Mouse (Mus musculus) intestine, embryonic 16.5 days (tissue): ENCODE results near the gene Usp32. TPM values are rescaled to one million over a fixed set of nuclear protein-coding genes. Genes with fewer than 3 reads are reported as not detected.

Experiments used
- ATAC-seq: fragments of 200-750 bp; cut with Nextera tagmentation; 2 replicates; pipeline ENCODE4 v1.8.0; 2017; ENCODE audit warnings: moderate TSS enrichment, moderate library complexity
- H3K27ac ChIP-seq: fragments of 300-500 bp; sonication (generic); 2 replicates; pipeline ENCODE4 v1.5.1; 2014; ENCODE audit warnings: mild to moderate bottlenecking, low read length
- H3K27me3 ChIP-seq: fragments of 300-500 bp; sonication (generic); replicated peaks from 2 replicates; pipeline ENCODE4 v1.6.1; 2014; ENCODE audit warnings: low read length, control low read depth, mixed read lengths; ENCODE audit not compliant: control insufficient read depth, insufficient read depth
- H3K36me3 ChIP-seq: fragments of 300-500 bp; sonication (generic); 2 replicates; pipeline ENCODE4 v1.6.1; 2014; ENCODE audit warnings: low read length, control low read depth; ENCODE audit not compliant: control insufficient read depth, insufficient read depth
- H3K4me1 ChIP-seq: fragments of 300-500 bp; sonication (generic); 2 replicates; pipeline ENCODE4 v1.6.1; 2014; ENCODE audit warnings: low read length, control low read depth, mixed read lengths; ENCODE audit not compliant: control insufficient read depth, insufficient read depth
- H3K4me2 ChIP-seq: fragments of 300-500 bp; sonication (generic); 2 replicates; pipeline ENCODE4 v1.6.1; 2014; ENCODE audit warnings: low read depth, low read length, control low read depth
- H3K4me3 ChIP-seq: fragments of 300-500 bp; sonication (generic); 2 replicates; pipeline ENCODE4 v1.5.1; 2014; ENCODE audit warnings: mild to moderate bottlenecking, low read length
- H3K9ac ChIP-seq: fragments of 300-500 bp; sonication (generic); 2 replicates; pipeline ENCODE4 v1.6.1; 2014; ENCODE audit warnings: low read depth, low read length
- H3K9me3 ChIP-seq: fragments of 300-500 bp; sonication (generic); 2 replicates; pipeline ENCODE4 v1.6.1; 2016; ENCODE audit warnings: low read length, control low read depth; ENCODE audit not compliant: control insufficient read depth
- WGBS: fragments of 180-500 bp; shearing (Covaris S2); extraction: QIAGEN DNeasy Blood & Tissue Kit; methylation state at CpG from one replicate; pipeline ENCODE4 v1.1.7; 2014; 5-methylcytosine and 5-hydroxymethylcytosine counted together
- polyA plus RNA-seq: library from polyadenylated mRNA; unstranded; fragments of >200 nt; fragmentation: Nextera tagmentation; extraction: Ambion mirVana; gene quantifications from 2 replicates; pipeline ENCODE4 v1.2.1, GENCODE M21; 2015

Gene Usp32
- polyA plus RNA-seq, 1 experiment from 2014 or later, result 3.9 TPM

DNA sequence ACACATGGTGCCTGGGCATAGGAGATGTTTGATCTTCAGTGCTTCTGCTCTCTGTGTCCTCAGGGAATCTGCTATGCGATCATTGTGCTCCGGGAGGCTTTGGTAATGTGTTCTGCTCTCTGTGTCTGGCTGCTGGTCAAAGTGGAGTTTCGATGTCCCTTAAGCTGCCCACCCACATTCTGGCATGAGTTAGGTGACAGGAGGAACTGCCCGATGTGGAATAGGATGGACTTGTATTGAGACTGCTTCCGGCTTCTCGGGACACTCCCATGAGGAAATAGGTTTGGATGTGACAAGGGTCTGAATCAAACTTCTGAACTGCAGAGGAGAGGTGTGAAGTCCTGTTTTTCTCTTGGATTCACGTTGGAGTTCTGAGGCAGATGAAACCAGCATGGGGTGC is 165.4 kb downstream of the Usp32 start:
- H3K27ac ChIP-seq, result no peak overlapping the region
- no peaks in the 10 kb centered on the region for H3K36me3 ChIP-seq
- no peaks in the 10 kb centered on the region for H3K27me3 ChIP-seq
- no peak overlapping the region for H3K4me3 ChIP-seq
- H3K9ac ChIP-seq, result no peak overlapping the region
- peaks cover 9% of the 10 kb centered on the region; the same call in 1 of the 2 replicates for H3K4me1 ChIP-seq
- WGBS, result 59% methylated on average over 7 of the region's 7 CpGs
- no peaks in the 10 kb centered on the region for H3K9me3 ChIP-seq
- ATAC-seq, result no peak
- H3K4me2 ChIP-seq, result no peak overlapping the region

DNA sequence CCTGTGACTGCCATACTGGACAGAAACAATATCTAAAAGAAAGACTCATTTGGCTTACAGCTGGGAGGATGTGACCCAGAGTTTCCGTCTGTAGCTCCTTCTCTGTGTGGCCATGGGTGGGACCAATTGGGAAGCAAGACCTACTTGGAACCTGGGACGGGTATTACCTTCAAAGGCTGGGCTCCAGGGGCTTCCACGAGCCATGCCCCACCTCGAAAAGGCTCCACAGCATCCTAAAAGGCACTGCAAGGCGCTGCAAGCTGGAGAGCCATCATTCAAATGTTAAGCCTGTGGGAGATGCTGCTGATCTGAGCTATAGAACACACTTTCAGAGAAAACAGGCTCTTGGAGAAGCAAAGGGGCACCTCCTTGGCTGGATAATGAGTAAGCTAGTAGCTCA is 166.3 kb downstream of the Usp32 start:
- peaks cover 11% of the 10 kb centered on the region; the same call in 1 of the 2 replicates for H3K4me1 ChIP-seq
- no peak overlapping the region for H3K9ac ChIP-seq
- no peak overlapping the region for H3K27ac ChIP-seq
- no peak overlapping the region for H3K4me3 ChIP-seq
- no peak for ATAC-seq
- H3K9me3 ChIP-seq, result no peaks in the 10 kb centered on the region
- 54% methylated on average over 5 of the region's 5 CpGs for WGBS
- H3K36me3 ChIP-seq, result no peaks in the 10 kb centered on the region
- H3K27me3 ChIP-seq, result no peaks in the 10 kb centered on the region
- H3K4me2 ChIP-seq, result no peak overlapping the region

DNA sequence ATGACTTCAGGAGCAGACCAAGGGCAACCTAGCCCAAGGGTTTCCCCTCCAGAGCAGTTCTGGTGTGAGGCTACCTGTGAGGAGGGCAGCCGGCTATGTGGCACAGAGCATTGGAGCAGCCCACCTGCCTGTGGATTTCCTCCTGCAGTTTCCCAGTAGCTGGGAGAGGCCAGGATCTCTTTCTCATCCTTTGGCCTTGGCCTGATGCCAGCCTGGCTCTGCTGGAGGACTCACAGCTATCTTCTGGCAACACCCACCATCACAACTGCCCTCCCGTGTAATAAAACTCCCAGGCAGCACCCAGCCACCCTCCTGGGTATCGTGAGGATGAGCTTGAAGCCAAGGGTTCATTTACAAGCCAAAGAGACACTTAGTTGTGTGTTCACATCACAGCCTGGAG is 167.9 kb downstream of the Usp32 start:
- H3K4me3 ChIP-seq, result no peak overlapping the region
- peaks cover 12% of the 10 kb centered on the region; the same call in 1 of the 2 replicates for H3K4me1 ChIP-seq
- no peak overlapping the region for H3K9ac ChIP-seq
- ATAC-seq, result peak; percentile 62; the same call in 1 of the 2 replicates
- H3K9me3 ChIP-seq, result no peaks in the 10 kb centered on the region
- no peak overlapping the region for H3K27ac ChIP-seq
- no peaks in the 10 kb centered on the region for H3K27me3 ChIP-seq
- no peak overlapping the region for H3K4me2 ChIP-seq
- no peaks in the 10 kb centered on the region for H3K36me3 ChIP-seq
- 53% methylated on average over 3 of the region's 3 CpGs for WGBS

DNA sequence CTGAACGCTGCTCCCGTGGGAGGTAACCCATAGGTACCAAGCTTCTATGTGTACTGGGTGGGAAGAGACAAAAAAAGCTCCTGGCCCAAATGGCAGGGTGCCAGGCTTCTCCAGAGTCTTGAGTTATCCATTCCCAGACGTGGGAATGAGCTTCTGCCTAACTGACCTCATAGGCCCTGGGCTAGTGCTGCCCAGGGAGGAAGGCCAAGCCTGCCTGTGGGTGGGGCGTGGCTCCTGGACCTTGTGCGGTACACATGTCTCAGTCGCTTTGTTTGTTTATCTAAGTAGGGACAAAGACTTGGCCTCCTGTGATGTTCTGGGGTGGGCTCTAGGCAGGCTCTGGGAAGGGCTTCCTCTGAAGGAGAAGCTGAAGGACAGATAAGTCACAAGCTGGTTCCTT is 171.2 kb downstream of the Usp32 start:
- Histone ChIP-seq H3K36me3 (no peaks in the 10 kb centered on the region), H3K4me3 (no peak overlapping the region), H3K4me2 (no peak overlapping the region), H3K27me3 (no peaks in the 10 kb centered on the region), H3K27ac (no peak overlapping the region), H3K9me3 (no peaks in the 10 kb centered on the region), H3K9ac (no peak overlapping the region), H3K4me1 (peaks cover 12% of the 10 kb centered on the region; the same call in 1 of the 2 replicates)
- ATAC-seq, result no peak
- 46% methylated on average over 6 of the region's 6 CpGs for WGBS

DNA sequence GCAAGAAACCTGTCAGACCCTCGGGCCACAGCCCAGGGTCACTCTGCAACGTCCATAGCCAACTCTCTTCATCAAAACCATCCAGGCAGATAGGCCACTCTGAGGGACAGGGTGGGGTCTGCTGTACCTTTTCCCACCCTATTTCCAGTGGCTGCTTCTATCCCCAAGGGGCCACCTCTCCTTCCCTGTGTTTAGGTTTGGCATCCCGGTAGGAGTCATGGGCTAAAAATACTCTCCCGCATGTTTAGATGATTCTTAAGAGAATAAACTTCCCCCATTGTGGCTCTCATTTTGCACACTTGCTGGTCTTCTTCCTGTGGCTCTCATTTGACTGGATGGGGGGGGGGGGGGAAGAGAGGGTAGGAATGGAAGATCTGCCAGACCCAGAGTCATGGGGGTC is 171.7 kb downstream of the Usp32 start:
- no peaks in the 10 kb centered on the region for H3K36me3 ChIP-seq
- H3K27ac ChIP-seq, result no peak overlapping the region
- no peak for ATAC-seq
- H3K27me3 ChIP-seq, result no peaks in the 10 kb centered on the region
- H3K4me3 ChIP-seq, result no peak overlapping the region
- H3K4me2 ChIP-seq, result no peak overlapping the region
- no peak overlapping the region for H3K9ac ChIP-seq
- no peaks in the 10 kb centered on the region for H3K9me3 ChIP-seq
- peaks cover 12% of the 10 kb centered on the region; the same call in 1 of the 2 replicates for H3K4me1 ChIP-seq
- WGBS, result 68% methylated on average over 4 of the region's 4 CpGs

DNA sequence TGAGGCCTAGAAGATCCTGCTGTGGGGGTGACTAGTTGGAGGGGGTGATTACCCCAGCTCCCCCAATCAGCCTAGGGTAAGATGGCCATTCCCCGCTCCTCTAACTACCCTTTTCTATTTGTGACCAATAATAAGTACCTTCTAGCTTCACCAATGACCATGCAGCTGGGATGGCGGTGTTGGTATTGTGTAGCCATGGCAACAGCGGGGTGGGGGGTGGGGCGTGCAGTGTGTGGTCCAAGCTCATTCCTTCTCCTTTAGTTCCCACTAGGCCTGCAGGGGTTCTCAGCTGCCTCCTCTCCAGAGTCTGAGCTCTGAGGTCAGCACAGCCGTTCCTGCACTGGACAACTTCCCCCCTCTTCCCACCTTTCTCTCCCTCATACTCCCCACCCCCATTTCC is 172.8 kb downstream of the Usp32 start:
- peak; percentile 14; the same call in 1 of the 2 replicates for ATAC-seq
- Histone ChIP-seq H3K9me3 (no peaks in the 10 kb centered on the region), H3K27me3 (no peaks in the 10 kb centered on the region), H3K9ac (no peak overlapping the region), H3K4me2 (no peak overlapping the region), H3K27ac (no peak overlapping the region), H3K4me1 (peaks cover 6% of the 10 kb centered on the region; the same call in 1 of the 2 replicates), H3K4me3 (no peak overlapping the region), H3K36me3 (no peaks in the 10 kb centered on the region)
- 31% methylated on average over 5 of the region's 5 CpGs for WGBS

DNA sequence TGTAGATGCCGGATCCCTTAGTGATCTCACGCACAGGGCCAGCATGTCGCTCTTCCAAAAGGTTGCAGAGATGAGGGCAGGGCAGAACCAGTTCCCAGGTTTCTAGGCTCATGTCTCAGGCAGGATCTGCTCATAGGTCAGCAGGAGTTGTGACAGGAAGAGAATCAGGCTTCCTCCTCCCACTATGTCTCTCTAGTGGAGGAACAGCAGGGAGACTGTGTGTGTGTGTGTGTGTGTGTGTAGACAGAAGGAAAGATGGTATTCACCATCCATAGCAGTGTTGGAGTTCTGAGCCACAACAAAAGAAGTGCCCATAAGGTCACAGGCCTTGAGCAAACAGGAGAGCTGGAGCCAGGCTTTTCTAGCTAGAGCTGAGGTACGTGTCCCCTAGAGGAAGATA is 173.3 kb downstream of the Usp32 start:
- no peak overlapping the region for H3K4me3 ChIP-seq
- H3K27me3 ChIP-seq, result no peaks in the 10 kb centered on the region
- no peak overlapping the region for H3K27ac ChIP-seq
- 0 out of 2 replicates have a peak, but pooled peaks cover 2% of the 10 kb centered on the region for H3K4me1 ChIP-seq
- ATAC-seq, result no peak
- WGBS, result 78% methylated on average over 4 of the region's 4 CpGs
- no peaks in the 10 kb centered on the region for H3K36me3 ChIP-seq
- H3K9me3 ChIP-seq, result no peaks in the 10 kb centered on the region
- no peak overlapping the region for H3K4me2 ChIP-seq
- no peak overlapping the region for H3K9ac ChIP-seq

DNA sequence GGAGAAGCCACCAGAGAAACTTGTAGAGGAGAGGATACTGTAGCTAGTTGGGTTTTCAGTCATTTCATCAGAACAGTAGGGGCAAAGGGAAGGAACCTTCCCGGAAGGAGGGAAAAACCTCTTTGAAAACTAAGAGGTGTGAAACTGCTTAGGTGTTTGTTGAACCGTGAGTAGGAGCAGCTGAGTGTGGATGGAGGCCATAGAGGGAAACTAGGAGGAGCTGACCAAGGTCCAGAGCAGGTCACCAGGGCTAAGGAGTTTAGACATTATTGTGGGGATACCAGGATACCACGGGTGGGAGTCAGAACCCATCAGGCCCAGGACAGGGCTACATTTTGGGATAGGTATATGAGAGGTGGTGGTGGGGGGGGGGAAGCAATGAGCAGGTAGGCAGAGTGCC is 176.4 kb downstream of the Usp32 start:
- Histone ChIP-seq H3K4me2 (no peak overlapping the region), H3K4me3 (no peak overlapping the region), H3K9me3 (no peaks in the 10 kb centered on the region), H3K36me3 (no peaks in the 10 kb centered on the region), H3K27ac (no peak overlapping the region), H3K27me3 (peaks cover 9% of the 10 kb centered on the region), H3K4me1 (peaks cover 5% of the 10 kb centered on the region; the same call in 1 of the 2 replicates), H3K9ac (no peak overlapping the region)
- 81% methylated on average over 3 of the region's 3 CpGs for WGBS
- no peak for ATAC-seq

DNA sequence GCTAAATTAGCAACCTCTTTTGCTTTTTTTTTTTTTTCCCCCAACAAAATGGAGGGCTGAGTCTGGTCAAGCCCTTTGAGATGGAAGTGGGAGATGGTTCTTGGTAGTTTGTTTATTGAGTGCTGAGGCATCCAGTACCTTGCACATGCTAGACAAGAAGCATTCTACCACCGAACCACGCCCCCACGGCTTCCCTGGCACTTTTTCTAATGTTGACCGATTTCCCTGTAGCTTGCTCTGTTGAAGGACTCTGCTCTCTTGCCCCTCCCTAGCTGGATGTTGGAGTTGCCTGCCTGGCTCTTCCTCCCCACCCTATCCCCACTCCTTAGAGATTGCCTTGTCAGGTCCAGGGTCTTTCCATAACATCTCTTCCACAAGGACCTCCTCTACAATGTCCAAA is 177.4 kb downstream of the Usp32 start:
- H3K4me2 ChIP-seq, result no peak overlapping the region
- H3K27ac ChIP-seq, result no peak overlapping the region
- 76% methylated on average over 4 of the region's 4 CpGs for WGBS
- H3K9me3 ChIP-seq, result no peaks in the 10 kb centered on the region
- H3K36me3 ChIP-seq, result no peaks in the 10 kb centered on the region
- H3K4me1 ChIP-seq, result peaks cover 12% of the 10 kb centered on the region
- peaks cover 19% of the 10 kb centered on the region for H3K27me3 ChIP-seq
- no peak overlapping the region for H3K9ac ChIP-seq
- H3K4me3 ChIP-seq, result no peak overlapping the region
- ATAC-seq, result no peak

DNA sequence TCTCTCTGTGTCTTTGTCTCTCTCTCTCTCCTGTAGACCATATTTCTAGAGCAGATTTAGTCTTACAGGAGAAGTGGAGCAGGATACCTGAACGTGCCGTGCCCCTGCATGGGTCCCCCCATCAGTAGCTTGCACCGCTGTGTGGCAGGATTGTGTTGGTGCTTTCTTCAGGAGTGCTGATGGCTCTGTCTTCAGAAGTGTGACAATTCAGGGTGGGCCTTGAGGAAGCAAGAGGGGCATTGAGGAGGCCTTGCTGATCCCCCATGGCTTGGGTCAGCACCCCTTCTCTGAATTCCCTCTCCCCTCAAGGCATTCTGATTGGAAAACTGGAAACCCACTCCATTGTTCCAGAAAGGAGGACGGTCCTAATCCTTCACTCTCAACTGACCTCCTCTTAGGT is 178.4 kb downstream of the Usp32 start:
- ATAC-seq, result no peak
- no peak overlapping the region for H3K4me2 ChIP-seq
- H3K4me3 ChIP-seq, result no peak overlapping the region
- H3K9ac ChIP-seq, result no peak overlapping the region
- H3K27ac ChIP-seq, result no peak overlapping the region
- 88% methylated on average over 4 of the region's 4 CpGs for WGBS
- no peaks in the 10 kb centered on the region for H3K9me3 ChIP-seq
- peaks cover 13% of the 10 kb centered on the region for H3K4me1 ChIP-seq
- H3K36me3 ChIP-seq, result no peaks in the 10 kb centered on the region
- peaks cover 29% of the 10 kb centered on the region for H3K27me3 ChIP-seq
